ENCODE assay signal across 9 mouse cellular contexts in the genomic region with DNA sequence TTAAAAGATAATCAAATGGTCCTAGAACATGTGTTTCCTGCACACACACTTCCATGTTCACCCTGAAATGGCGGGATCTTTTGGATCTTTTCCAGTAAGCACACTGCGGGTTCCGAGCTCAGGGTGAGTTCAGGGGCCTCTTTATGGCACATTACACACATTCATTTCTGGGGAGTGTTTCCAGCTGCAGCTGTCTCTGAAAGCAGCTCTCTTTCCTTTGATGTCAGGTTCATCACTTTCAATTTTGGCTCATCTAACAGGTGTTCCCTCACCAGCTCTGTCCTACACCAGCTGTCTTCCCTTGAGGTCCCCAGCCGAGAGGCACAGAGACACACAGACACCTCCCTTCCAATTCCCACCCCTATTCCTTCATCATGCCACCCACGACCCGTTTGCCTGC.
A peak's percentile ranks its signal among the peaks of the same experiment; 100 is the strongest.
DNase-seq lines count a peak whose midpoint lies in the region; ATAC-seq and TF ChIP-seq lines count a peak whose summit lies in the region.
"Had no signal": no experiment of that assay in that cellular context is flagged by ENCODE, and none has a peak within 500 bp of the region (broad histone marks: within the 10 kb centered on the region; RNA-seq: fewer than 3 reads in every experiment).

No protein-coding gene starts in this region.

- no peaks in the 10 kb centered on the region for H3K36me3 ChIP-seq in heart, embryonic 12.5 days
- H3K36me3 ChIP-seq in stomach, embryonic 14.5 days (ENCODE audit: control insufficient read depth, insufficient read depth, low read length) = no peaks in the 10 kb centered on the region
- H3K36me3 ChIP-seq in stomach, postnatal 0 days (ENCODE audit: control insufficient read depth, insufficient read depth, low read length) = no peaks in the 10 kb centered on the region
- H3K36me3 ChIP-seq in limb, embryonic 14.5 days (ENCODE audit: control insufficient read depth, insufficient read depth, low read length) = no peaks in the 10 kb centered on the region

- H3K27ac ChIP-seq in heart, embryonic 12.5 days (ENCODE audit: poor library complexity, severe bottlenecking) = peak overlapping the region; percentile 84
- peak overlapping the region; percentile 82; the same call in 1 of the 2 replicates for H3K27ac ChIP-seq in stomach, embryonic 14.5 days (ENCODE audit: low read length)
- no peak overlapping the region for H3K27ac ChIP-seq in stomach, postnatal 0 days (replicated peaks)
- H3K27ac ChIP-seq in limb, embryonic 14.5 days (replicated peaks; ENCODE audit: low read depth, low read length) = no peak overlapping the region

- H3K4me3 ChIP-seq in heart, embryonic 12.5 days = no peak overlapping the region
- H3K4me3 ChIP-seq in stomach, embryonic 14.5 days (ENCODE audit: low read depth, low read length) = no peak overlapping the region
- H3K4me3 ChIP-seq in stomach, postnatal 0 days (ENCODE audit: low read depth, low read length) = no peak overlapping the region
- H3K4me3 ChIP-seq in limb, embryonic 14.5 days (replicated peaks; ENCODE audit: low read length) = no peak overlapping the region

- TF ChIP-seq POLR2A in limb, embryonic 14.5 days (IDR thresholded peaks at IDR 0.05; ENCODE audit: borderline replicate concordance, extremely low read depth, insufficient read depth, insufficient read length) = no peak

- ATAC-seq in heart, embryonic 12.5 days (ENCODE audit: insufficient number of reproducible peaks, low FRiP score) = no peak
- no peak for ATAC-seq in stomach, embryonic 14.5 days (ENCODE audit: insufficient number of reproducible peaks, insufficient read depth, low FRiP score, low read depth)
- no peak for ATAC-seq in stomach, postnatal 0 days (ENCODE audit: low FRiP score, low TSS enrichment)
- peak; percentile 20; the same call in 1 of the 2 replicates for ATAC-seq in limb, embryonic 14.5 days (ENCODE audit: low FRiP score, low read depth)

- 57% methylated on average over 6 of the region's 6 CpGs for whole genome bisulfite sequencing in heart, embryonic 12.5 days
- WGBS in stomach, embryonic 14.5 days = 50% methylated on average over 6 of the region's 6 CpGs
- WGBS in stomach, postnatal 0 days = 57% methylated on average over 6 of the region's 6 CpGs
- 39% methylated on average over 6 of the region's 6 CpGs for WGBS in limb, embryonic 14.5 days

- no peak for DNase-seq in heart, adult 9 months (ENCODE audit: low spot score in 2 of 2)
- no peak for DNase-seq in stomach, postnatal 0 days (ENCODE audit: low spot score)
- no peak for DNase-seq in limb, embryonic 14.5 days (ENCODE audit: low spot score)
- DNase-seq in frontal cortex, postnatal 14 days (ENCODE audit: low spot score in 2 of 2) = no peak
- DNase-seq in ovary, postnatal 36 days (ENCODE audit: low spot score) = no peak
- DNase-seq in kidney, postnatal 4 days = no peak
- DNase-seq: lung, adult 2 months had no signal

- H3K4me2 ChIP-seq in heart, embryonic 12.5 days = no peak overlapping the region
- H3K4me2 ChIP-seq in stomach, embryonic 14.5 days (replicated peaks; ENCODE audit: low read depth, low read length) = no peak overlapping the region
- H3K4me2 ChIP-seq in stomach, postnatal 0 days (replicated peaks; ENCODE audit: low read depth) = no peak overlapping the region
- no peak overlapping the region for H3K4me2 ChIP-seq in limb, embryonic 14.5 days (replicated peaks; ENCODE audit: low read depth, low read length, severe bottlenecking)

- H3K9me3 ChIP-seq in heart, embryonic 12.5 days (replicated peaks) = no peaks in the 10 kb centered on the region
- no peaks in the 10 kb centered on the region for H3K9me3 ChIP-seq in stomach, embryonic 14.5 days (ENCODE audit: control insufficient read depth, low read depth, low read length)
- no peaks in the 10 kb centered on the region for H3K9me3 ChIP-seq in stomach, postnatal 0 days (ENCODE audit: control insufficient read depth, low read length)
- no peaks in the 10 kb centered on the region for H3K9me3 ChIP-seq in limb, embryonic 14.5 days (ENCODE audit: control insufficient read depth, low read length)

- TF ChIP-seq EP300 in stomach, postnatal 0 days (optimal IDR thresholded peaks at IDR 0.05) = no peak

- no peaks in the 10 kb centered on the region for H3K27me3 ChIP-seq in heart, embryonic 12.5 days (replicated peaks)
- no peaks in the 10 kb centered on the region for H3K27me3 ChIP-seq in stomach, embryonic 14.5 days (ENCODE audit: control insufficient read depth, insufficient read depth, low read length)
- H3K27me3 ChIP-seq in stomach, postnatal 0 days (ENCODE audit: control insufficient read depth, insufficient read depth, low read length) = no peaks in the 10 kb centered on the region
- H3K27me3 ChIP-seq in limb, embryonic 14.5 days (ENCODE audit: control insufficient read depth, insufficient read depth, low read length) = no peaks in the 10 kb centered on the region

- peaks cover 59% of the 10 kb centered on the region for H3K4me1 ChIP-seq in heart, embryonic 12.5 days (replicated peaks)
- H3K4me1 ChIP-seq in stomach, embryonic 14.5 days (ENCODE audit: control insufficient read depth, insufficient read depth, low read length) = peaks cover 28% of the 10 kb centered on the region
- peaks cover 4% of the 10 kb centered on the region; the same call in 1 of the 2 replicates for H3K4me1 ChIP-seq in stomach, postnatal 0 days (replicated peaks; ENCODE audit: control insufficient read depth, insufficient read depth)
- H3K4me1 ChIP-seq in limb, embryonic 14.5 days (ENCODE audit: control insufficient read depth, insufficient read depth, low read length) = peaks cover 31% of the 10 kb centered on the region

- no peak for TF ChIP-seq CTCF in stomach, postnatal 0 days (IDR thresholded peaks at IDR 0.05; ENCODE audit: low read depth)

- no peak overlapping the region for H3K9ac ChIP-seq in heart, embryonic 12.5 days
- no peak overlapping the region for H3K9ac ChIP-seq in stomach, embryonic 14.5 days (replicated peaks; ENCODE audit: low read depth, low read length)
- no peak overlapping the region for H3K9ac ChIP-seq in stomach, postnatal 0 days (ENCODE audit: low read length)
- no peak overlapping the region for H3K9ac ChIP-seq in limb, embryonic 14.5 days (ENCODE audit: low read depth, low read length, severe bottlenecking)

Comparison
In these comparisons a context has a peak if more than half of its experiments do, and no peak if none do; other contexts are left out.
1. H3K27ac ChIP-seq: peak in heart, embryonic 12.5 days (single experiment) and stomach, embryonic 14.5 days (single experiment); none in stomach, postnatal 0 days (single experiment) and limb, embryonic 14.5 days (single experiment).